Mouse (Mus musculus) bone marrow macrophage, adult 2 months (primary cell): ENCODE measurements around the gene Cntnap1. TPM values are rescaled to one million over a fixed set of nuclear protein-coding genes. Genes with fewer than 3 reads are reported as not detected.
A peak's percentile ranks its signal among the peaks of the same experiment; 100 is the strongest.

Experiments used
- H3K27ac ChIP-seq: 2 replicates; pipeline ENCODE4 v1.5.1; 2012; ENCODE audit warnings: low read depth, low read length; ENCODE audit not compliant: insufficient read depth
- H3K4me1 ChIP-seq: 2 replicates; pipeline ENCODE4 v1.6.1; 2012; ENCODE audit warnings: low read length; ENCODE audit not compliant: control insufficient read depth, insufficient read depth
- H3K4me3 ChIP-seq: 2 replicates; pipeline ENCODE4 v1.5.1; 2012; ENCODE audit warnings: mild to moderate bottlenecking, low read length, moderate library complexity; ENCODE audit not compliant: insufficient read depth
- CTCF ChIP-seq: IDR thresholded peaks from 2 replicates; pipeline ENCODE4 v1.5.1; 2012; ENCODE audit warnings: low read depth, mild to moderate bottlenecking, low read length, moderate library complexity
- POLR2A ChIP-seq: IDR thresholded peaks from 2 replicates; pipeline ENCODE4 v1.6.1; 2012; ENCODE audit warnings: mild to moderate bottlenecking, low read depth, low read length, borderline replicate concordance
- polyA plus RNA-seq: library from polyadenylated mRNA; stranded (reverse); fragments of >200 nt; gene quantifications from 2 replicates; pipeline ENCODE4 v1.2.4, GENCODE M21; 2012; ENCODE audit not compliant: missing spikeins, insufficient read depth, insufficient read length

Cntnap1 gene
- polyA plus RNA-seq, 1 experiment: 2.5 TPM

DNA sequence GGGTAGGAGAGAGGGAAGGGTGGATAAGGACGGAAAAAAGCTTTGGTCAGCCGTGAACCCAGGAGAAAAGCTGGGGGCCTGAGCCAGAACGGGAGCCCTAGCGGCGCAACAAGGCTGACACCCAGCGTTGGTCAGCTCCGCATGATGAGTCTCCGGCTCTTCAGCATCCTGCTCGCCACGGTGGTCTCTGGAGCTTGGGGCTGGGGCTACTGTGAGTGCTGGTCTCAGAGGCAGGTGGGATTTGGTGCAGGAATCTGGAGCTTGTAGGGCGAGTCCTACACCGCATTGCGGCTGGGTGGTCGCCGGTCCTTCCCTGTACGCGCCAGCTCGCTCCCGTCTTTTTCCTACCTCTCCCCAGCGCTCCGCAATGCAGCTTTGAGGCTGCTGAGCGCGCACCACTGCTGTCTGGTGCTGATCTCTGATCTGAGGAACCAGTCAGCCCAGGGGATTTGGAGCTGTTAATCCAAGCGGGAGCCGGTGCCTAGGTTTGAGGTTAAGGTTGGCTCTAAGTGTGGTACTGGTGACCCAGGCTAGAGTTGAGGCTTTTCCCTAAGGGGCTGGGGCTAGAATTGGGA, 5.9 kb downstream of the Cntnap1 start:
- Histone ChIP-seq H3K27ac (no peak overlapping the region), H3K4me1 (peaks cover 16% of the 10 kb centered on the region), H3K4me3 (peak overlapping the region; percentile 27)
- TF ChIP-seq POLR2A: no peak

- TF ChIP-seq CTCF (no peak), POLR2A (no peak)
- H3K4me3 ChIP-seq: no peak overlapping the region
- H3K27ac ChIP-seq: no peak overlapping the region
- H3K4me1 ChIP-seq: peaks cover 16% of the 10 kb centered on the region
These were observed 6.8 kb downstream of the Cntnap1 start for GRCm38 (mm10) chr11:101176933-101177773.

- TF ChIP-seq POLR2A (no peak), CTCF (no peak)
- H3K27ac ChIP-seq: no peak overlapping the region
These were observed 8.0 kb downstream of the Cntnap1 start for GRCm38 (mm10) chr11:101178061-101179058.

DNA sequence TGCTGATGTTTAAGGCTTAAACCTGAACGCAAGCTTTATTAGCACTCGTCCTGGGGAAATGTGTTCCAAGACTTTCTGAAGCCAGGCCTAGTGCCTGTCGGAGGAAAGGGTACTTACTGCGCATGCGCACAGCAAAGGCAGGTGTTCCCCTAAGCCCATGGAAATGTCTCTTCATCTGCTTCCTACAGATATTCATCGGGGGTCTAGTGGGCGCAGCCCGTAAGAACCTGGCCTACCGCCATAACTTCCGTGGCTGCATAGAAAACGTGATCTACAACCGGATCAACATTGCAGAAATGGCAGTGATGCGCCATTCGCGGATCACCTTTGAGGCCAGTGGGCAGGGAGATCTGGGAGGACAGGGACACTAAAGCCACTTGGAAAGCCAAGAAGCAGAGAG, 9.0 kb downstream of the Cntnap1 start:
- no peak overlapping the region for H3K27ac ChIP-seq
- no peak overlapping the region for H3K4me3 ChIP-seq
- no peak for TF ChIP-seq CTCF
- TF ChIP-seq POLR2A: no peak
- H3K4me1 ChIP-seq: peaks cover 2% of the 10 kb centered on the region; the same call in 1 of the 2 replicates

More at GRCm38 (mm10) chr11:101178061-101179058, 8.0 kb downstream of the Cntnap1 start:
- H3K4me1 ChIP-seq: peaks cover 7% of the 10 kb centered on the region
- no peak overlapping the region for H3K4me3 ChIP-seq

DNA sequence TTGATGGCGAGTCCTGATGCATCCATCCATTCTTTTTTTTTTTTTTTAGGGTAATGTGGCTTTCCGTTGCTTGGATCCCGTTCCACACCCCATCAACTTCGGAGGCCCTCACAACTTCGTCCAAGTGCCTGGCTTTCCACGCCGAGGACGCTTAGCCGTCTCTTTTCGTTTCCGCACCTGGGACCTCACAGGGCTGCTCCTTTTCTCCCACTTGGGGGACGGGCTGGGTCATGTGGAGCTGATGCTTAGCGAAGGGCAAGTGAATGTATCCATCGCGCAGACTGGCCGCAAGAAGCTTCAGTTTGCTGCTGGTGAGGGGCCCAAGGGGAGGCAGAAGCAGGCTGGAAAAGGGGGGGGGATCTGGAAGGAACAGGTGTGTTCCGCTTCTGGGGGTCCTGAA, 9.9 kb downstream of the Cntnap1 start:
- H3K4me1 ChIP-seq: peaks cover 2% of the 10 kb centered on the region; the same call in 1 of the 2 replicates
- no peak for TF ChIP-seq POLR2A
- no peak for TF ChIP-seq CTCF

DNA sequence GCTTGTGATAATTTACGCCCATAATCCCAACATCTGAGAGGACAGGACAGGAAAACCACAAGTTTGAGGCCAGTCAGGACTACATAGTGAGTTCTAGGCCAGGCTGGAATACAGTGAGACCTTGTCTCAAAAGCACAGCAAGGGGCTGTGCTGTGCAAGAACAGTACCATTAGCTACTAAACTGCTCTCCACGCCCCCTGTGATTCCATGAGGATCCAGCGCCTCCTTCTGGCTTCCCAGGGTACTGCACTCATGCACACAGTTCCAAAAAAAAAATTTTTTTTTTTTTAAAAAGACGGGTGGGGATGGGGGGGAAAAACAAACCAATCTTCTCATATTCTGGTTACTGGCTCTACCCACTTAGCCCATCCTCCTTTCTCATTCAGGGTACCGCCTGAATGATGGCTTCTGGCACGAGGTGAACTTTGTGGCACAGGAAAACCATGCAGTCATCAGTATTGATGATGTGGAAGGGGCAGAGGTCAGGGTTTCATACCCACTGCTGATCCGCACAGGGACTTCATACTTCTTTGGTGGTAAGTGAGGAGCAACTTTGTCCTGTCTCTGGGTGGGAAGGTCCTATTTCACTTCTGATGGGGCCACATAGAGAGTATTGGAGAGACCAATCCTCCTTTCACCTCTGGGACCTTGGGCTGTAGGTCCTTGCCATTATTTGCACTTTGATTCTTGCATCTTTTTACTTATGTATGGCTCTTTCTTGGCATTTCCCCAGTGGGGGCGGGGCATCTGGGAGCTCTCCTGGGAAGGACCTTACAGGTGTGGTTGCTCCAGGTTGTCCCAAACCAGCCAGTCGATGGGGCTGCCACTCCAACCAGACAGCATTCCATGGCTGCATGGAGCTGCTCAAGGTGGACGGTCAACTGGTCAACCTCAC, 10.8 kb downstream of the Cntnap1 start:
- Histone ChIP-seq H3K4me3 (no peak overlapping the region), H3K27ac (no peak overlapping the region), H3K4me1 (no peaks in the 10 kb centered on the region)
- TF ChIP-seq POLR2A (no peak), CTCF (peak; percentile 83)

More for the DNA sequence above, 9.9 kb downstream of the Cntnap1 start:
- no peak overlapping the region for H3K4me3 ChIP-seq
- H3K27ac ChIP-seq: no peak overlapping the region

GRCm38 (mm10) chr11:101181961-101182360, 11.6 kb downstream of the Cntnap1 start:
- no peaks in the 10 kb centered on the region for H3K4me1 ChIP-seq
- H3K4me3 ChIP-seq: no peak overlapping the region
- TF ChIP-seq POLR2A (no peak), CTCF (no peak)
- no peak overlapping the region for H3K27ac ChIP-seq

DNA sequence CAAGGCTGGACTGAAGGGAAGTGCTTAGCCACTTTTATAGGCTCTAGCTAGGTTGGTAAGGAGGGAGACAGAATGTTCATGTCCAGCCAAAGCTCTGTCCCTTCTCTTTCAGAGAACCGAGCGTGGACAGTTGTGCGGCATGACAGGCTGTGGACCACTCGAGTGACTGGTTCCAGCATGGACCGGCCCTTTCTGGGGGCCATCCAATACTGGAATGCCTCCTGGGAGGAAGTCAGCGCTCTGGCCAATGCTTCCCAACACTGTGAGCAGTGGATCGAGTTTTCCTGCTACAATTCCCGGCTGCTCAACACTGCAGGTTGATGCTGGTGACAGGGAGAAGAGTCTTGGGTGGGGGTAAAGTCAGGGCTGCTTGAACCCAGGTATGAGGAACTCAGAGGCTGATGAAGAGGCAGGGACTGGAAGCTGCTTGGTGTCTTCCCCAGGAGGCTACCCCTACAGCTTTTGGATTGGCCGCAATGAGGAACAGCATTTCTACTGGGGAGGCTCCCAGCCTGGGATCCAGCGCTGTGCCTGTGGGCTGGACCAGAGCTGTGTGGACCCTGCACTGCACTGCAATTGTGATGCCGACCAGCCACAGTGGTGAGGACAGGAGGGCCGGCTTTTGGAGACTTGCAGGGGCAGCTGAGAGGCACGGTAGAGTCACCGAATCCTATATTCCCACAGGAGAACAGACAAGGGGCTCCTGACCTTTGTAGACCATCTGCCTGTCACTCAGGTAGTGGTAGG, 12.6 kb downstream of the Cntnap1 start:
- no peak overlapping the region for H3K4me3 ChIP-seq
- TF ChIP-seq POLR2A (no peak), CTCF (no peak)
- no peak overlapping the region for H3K27ac ChIP-seq
- no peaks in the 10 kb centered on the region for H3K4me1 ChIP-seq
